Mouse (Mus musculus) regulatory T cell (primary cell): ENCODE data around the gene Gm37240.

Experiments used
- in situ Hi-C: fragments of 300-600 bp; cut with MboI, MseI; formaldehyde crosslinking; loops from one replicate; pipeline ENCODE4 v1.15.1; 2025; ENCODE audit warnings: high pct_unique_total_duplicates

Gm37240 gene

GRCm38 (mm10) chr3:84722680-84723079 lies 1164.6 kb downstream of the Gm37240 start:
- in situ Hi-C loops = no loop called here

- in situ Hi-C loops = no loop called here
These were observed 1172.1 kb downstream of the Gm37240 start for GRCm38 (mm10) chr3:84715073-84715768.

DNA sequence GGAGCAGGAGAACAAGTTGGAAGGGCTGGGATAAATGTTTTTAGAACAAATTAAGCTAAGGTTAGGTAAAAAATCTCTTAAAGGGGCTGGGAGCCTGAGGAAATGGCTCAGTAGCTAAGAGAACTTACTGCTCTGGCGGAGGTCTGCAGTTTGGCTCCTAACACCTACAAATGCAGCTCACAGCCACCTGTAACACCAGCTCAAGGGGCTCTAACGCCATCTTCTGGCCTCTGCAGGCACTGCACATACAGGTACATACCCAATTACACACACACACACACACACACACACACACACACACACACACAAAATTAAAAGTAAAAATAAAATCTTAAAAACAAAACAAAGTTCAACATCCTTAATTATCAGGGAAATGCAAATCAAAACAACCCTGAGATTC lies 1174.4 kb downstream of the Gm37240 start:
- in situ Hi-C loops = no loop called here

DNA sequence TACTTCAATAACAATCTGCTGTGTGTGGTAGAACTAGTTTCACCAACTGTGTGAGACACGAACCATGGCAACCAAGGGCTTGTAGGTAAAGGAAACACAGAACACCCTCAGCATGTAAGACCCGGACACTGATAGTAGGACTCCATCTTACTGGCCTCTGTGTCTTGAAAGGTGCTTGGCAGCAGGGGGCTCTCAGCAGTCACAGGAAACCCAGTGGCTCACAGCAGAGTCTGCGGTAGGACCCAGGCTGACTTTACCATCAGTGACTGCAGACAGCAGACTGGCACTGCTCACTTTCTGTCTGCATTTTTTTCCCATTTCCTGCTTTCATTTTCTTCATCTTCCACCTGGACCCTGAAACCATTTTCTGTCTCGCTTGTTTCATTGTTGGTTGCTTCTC lies 1176.6 kb downstream of the Gm37240 start:
- in situ Hi-C loops = no loop called here

DNA sequence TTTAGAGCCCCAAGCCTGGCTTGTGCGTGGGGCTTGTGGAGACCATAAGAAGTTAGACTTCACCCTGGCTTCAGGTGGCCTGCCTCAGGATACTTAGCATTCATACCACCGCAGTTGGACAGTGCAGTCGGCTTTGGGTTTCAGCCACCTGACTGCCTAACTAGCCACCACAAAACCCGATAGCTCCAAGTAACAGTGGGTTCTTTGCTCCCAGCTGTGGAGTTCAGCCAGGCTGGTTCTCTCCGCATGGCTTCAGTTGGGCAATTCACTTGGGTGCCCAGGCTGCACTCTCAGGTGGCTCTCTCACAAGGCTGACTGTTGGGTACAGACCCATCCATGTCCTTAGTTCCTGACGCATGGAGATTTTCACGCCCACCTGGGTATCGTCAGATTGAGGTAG lies 1177.4 kb downstream of the Gm37240 start:
- in situ Hi-C loops = loop anchor here (10.0 kb wide), 1 partner anchor 105 kb away; the partner anchor contains the start of gene Fbxw7

GRCm38 (mm10) chr3:84709100-84709499 lies 1178.2 kb downstream of the Gm37240 start:
- in situ Hi-C loops = loop anchor here (10.0 kb wide), 1 partner anchor 106 kb away; the partner anchor contains the start of gene Fbxw7

- in situ Hi-C loops = loop anchor here (10.0 kb wide), 1 partner anchor 106 kb away; the partner anchor contains the start of gene Fbxw7
These were observed 1178.8 kb downstream of the Gm37240 start for GRCm38 (mm10) chr3:84708469-84708868.

- in situ Hi-C loops = loop anchor here (10.0 kb wide), 1 partner anchor 110 kb away; the partner anchor contains the start of gene Fbxw7
These were observed 1182.1 kb downstream of the Gm37240 start for GRCm38 (mm10) chr3:84705224-84705623.

DNA sequence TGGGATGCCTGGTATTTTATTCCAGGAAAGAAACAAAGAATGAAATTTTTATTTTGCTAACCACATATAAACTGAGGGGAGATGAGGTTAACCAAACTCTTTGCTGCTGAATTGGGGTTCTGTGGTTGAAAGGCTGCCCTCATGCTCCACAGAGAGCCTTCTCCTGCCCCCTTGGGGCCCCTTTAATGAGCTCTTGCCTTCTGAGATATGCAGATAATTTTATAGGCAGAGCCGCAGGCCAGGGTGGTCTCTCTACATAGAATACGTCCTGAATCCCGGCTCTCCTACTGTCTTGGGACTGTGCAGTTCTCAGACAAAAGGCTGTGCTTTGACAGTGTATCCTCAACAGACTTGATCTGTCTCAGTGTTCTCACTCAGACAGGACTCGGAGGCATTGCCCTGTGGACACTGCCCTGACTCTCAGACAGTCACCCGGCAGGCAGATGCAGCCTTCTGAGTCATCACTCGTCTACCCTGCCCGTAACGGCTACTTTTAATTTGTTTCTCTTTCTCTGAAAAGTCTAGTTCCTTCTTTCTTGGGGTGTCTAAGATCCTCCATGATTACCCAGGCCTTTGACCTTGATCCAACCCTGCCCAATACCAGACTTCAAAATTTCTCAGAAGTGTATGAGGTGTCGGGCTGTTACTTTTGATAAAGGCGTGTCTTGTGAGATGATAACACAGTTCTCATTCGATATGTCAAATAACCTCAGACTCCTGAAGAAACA lies 1184.1 kb downstream of the Gm37240 start:
- in situ Hi-C loops = loop anchor here (10.0 kb wide), 1 partner anchor 112 kb away; the partner anchor contains the start of gene Fbxw7

- in situ Hi-C loops = loop anchor here (10.0 kb wide), 1 partner anchor 113 kb away; the partner anchor contains the start of gene Fbxw7
These were observed 1185.4 kb downstream of the Gm37240 start for GRCm38 (mm10) chr3:84701964-84702363.

- in situ Hi-C loops = loop anchor here (10.0 kb wide), 1 partner anchor 113 kb away; the partner anchor contains the start of gene Fbxw7
These were observed 1185.8 kb downstream of the Gm37240 start for GRCm38 (mm10) chr3:84701509-84701908.

DNA sequence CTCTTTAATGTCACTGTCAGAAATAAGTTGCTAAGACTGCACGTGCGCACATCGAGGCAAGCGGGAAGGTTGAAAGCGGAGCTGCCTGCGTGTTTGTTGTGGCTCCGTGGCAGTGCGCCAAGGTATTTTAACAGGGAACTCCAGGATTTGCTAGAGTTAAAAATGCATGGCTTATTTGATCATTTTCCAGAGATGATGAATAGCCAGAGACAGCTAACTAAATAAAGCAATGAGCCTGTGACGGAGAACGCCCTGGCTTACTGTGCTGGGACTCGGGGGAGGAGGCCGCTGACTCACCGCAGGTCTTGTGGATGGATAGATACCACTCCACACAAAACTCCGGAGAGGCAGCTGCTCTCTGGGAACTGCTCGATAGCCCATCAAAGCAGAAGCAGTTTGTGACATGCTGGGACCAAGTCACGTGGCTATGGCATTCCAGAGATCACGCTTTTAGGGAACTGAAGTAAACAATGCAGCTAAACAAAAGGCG lies 1190.8 kb downstream of the Gm37240 start:
- in situ Hi-C loops = no loop called here

DNA sequence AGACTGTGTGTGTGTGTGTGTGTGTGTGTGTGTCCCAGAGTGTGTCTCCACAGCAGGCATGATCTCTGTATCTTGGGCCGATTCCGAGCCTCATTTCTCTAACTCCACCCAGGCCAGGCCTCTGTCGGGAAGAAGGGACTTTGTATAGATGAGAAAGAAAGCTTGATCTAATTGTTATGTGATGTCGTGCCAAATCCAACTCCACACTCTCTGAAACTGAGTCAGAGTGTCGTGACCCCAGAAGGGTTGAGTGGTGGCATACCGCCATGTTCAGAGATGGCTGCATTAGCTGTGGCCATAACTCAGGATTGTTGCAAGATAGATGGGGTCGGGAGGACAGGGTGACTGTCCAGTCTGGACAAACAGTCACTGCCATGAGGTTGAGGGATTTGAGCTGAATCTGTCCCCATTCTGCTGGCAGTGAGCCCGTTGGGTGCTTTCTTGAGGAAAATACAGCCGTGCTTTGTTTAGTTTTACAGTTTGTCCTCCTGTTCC lies 1191.4 kb downstream of the Gm37240 start:
- in situ Hi-C loops = no loop called here

GRCm38 (mm10) chr3:84695418-84695817 lies 1191.9 kb downstream of the Gm37240 start:
- in situ Hi-C loops = no loop called here

DNA sequence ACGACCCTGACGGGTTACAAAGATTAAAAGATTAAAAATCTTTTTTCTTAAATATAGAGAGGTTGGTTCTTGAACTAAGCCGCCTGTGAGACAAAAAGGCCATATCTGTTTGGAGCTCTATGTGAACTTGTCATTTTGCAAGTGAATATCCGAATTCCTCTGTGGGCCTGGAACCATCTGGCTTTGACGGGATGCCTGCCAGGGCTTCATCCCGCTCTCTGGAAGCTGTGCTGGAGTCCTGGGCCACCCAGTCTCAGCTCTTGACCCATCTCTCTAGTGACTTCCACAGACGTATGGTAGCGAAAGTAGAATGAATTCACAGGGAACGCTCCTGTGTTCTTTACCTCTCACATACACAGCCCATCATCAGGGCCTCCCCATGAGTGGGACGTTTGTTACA lies 1193.4 kb downstream of the Gm37240 start:
- in situ Hi-C loops = no loop called here

DNA sequence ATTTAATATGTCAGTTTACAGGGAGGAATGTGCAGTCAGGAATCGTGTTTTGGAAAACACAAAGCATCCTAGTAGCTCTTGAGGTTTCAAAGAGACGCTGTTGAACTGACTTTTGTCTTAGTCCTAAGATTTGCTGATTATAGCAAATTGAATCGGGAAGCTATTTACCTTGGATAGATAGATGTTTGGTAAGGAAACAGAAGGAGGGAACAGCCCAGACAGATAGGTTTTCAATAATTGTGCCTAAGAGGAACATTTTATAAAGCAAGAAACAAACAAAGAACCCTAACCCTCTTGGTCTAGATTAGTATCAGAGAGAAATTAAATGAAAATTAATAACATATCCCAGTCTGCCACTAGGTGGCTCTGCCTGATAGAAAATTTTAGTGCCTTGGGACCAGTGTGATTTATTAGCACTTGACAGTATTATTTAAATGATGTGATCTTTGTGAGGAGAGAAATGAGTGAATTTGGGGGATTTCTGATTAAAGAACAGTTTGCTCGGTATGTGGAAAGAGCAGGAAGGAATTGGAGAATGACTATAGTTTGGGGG lies 1194.6 kb downstream of the Gm37240 start:
- in situ Hi-C loops = no loop called here

GRCm38 (mm10) chr3:84690091-84690771 lies 1197.1 kb downstream of the Gm37240 start:
- in situ Hi-C loops = no loop called here

- in situ Hi-C loops = loop anchor here (5.0 to 10.0 kb wide), 2 partner anchors 135 to 213 kb away; no protein-coding TSS in a partner anchor
These were observed 1197.7 kb downstream of the Gm37240 start for GRCm38 (mm10) chr3:84689656-84690055.

DNA sequence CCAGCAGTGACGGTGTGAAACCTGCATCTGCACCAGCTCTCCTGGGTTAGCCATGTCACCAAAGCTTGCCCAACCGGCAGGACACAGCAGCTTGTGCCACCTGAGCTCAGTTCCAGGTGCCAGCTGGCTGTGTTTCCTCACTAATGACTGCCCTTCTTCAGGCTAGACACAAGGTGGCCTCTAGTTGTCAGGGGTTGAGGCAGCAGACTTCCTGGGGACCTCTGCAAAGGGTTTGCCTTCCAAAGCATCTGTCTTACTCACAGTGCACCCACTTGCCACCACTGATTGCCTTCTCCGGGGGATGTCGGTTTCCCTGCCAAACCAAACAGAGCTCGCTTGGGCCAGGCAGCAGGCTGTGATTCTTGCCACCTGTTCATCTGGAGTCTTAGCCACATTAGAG lies 1199.1 kb downstream of the Gm37240 start:
- in situ Hi-C loops = loop anchor here (5.0 to 10.0 kb wide), 2 partner anchors 137 to 214 kb away; no protein-coding TSS in a partner anchor

GRCm38 (mm10) chr3:84687488-84687846 lies 1199.9 kb downstream of the Gm37240 start:
- in situ Hi-C loops = loop anchor here (5.0 to 10.0 kb wide), 2 partner anchors 137 to 215 kb away; no protein-coding TSS in a partner anchor
